Mouse (Mus musculus): Measurements from ENCODE around the gene Hipk1. TPM values are rescaled to one million over a fixed set of nuclear protein-coding genes. Genes with fewer than 3 reads are reported as not detected.

The Hipk1 gene
- 7.6 and 9.2 TPM in 2 replicates for polyA plus RNA-seq (2015; fragmentation: Nextera tagmentation; extraction: Ambion mirVana)

GRCm38 (mm10) chr3:103791230-103792110, at the start of gene Hipk1:
TSS of gene Hipk1 (minus strand) at chr3:103791563.

GRCm38 (mm10) chr3:103832426-103832825, 41.1 kb upstream of the Hipk1 start, which contains the start of gene Bcl2l15:
TSS of gene Bcl2l15 (plus strand) at chr3:103832601.

GRCm38 (mm10) chr3:103808891-103809798, 17.8 kb upstream of the Hipk1 start, which contains the start of the genes Dclre1b, Ap4b1 and Gm43064:
TSS of gene Dclre1b (minus strand) at chr3:103809444.
TSS of gene Ap4b1 (plus strand) at chr3:103809520.
TSS of gene Gm43064 (plus strand) at chr3:103809573.

GRCm38 (mm10) chr3:103739329-103739728, 52.0 kb downstream of the Hipk1 start, which contains the start of gene Gm10964:
TSS of gene Gm10964 (plus strand) at chr3:103739366.

GRCm38 (mm10) chr3:103737778-103738571, 53.4 kb downstream of the Hipk1 start, which contains the start of gene Olfml3:
TSS of gene Olfml3 (minus strand) at chr3:103738001.

Other genes starting within 250 kb of the Hipk1 start
- gene Syt6, start 216.3 kb downstream of the Hipk1 start, polyA plus RNA-seq (2015; fragmentation: Nextera tagmentation; extraction: Ambion mirVana) = 0.03 and 0.14 TPM in 2 replicates
- 0.36 TPM in 2 replicates for gene Atg4a-ps, start 145.5 kb downstream of the Hipk1 start, polyA plus RNA-seq (2015; fragmentation: Nextera tagmentation; extraction: Ambion mirVana)
- 38.6 and 66.9 TPM in 2 replicates for gene Olfml3, start 53.6 kb downstream of the Hipk1 start, polyA plus RNA-seq (2015; fragmentation: Nextera tagmentation; extraction: Ambion mirVana)
- not detected in 2 replicates for gene Gm10964, start 52.2 kb downstream of the Hipk1 start, polyA plus RNA-seq (2015; fragmentation: Nextera tagmentation; extraction: Ambion mirVana)
- 15.8 and 21.2 TPM in 2 replicates for gene Dclre1b, start 17.9 kb upstream of the Hipk1 start, polyA plus RNA-seq (2015; fragmentation: Nextera tagmentation; extraction: Ambion mirVana)
- gene Ap4b1, start 18.0 kb upstream of the Hipk1 start, polyA plus RNA-seq (2015; fragmentation: Nextera tagmentation; extraction: Ambion mirVana) = 17.9 and 21.5 TPM in 2 replicates
- gene Gm43064, start 18.0 kb upstream of the Hipk1 start, polyA plus RNA-seq (2015; fragmentation: Nextera tagmentation; extraction: Ambion mirVana) = not detected in 2 replicates
- gene Bcl2l15, start 41.0 kb upstream of the Hipk1 start, polyA plus RNA-seq (2015; fragmentation: Nextera tagmentation; extraction: Ambion mirVana) = 0.30 TPM in 1 of 2 replicates, not detected in the other
- gene Ptpn22, start 68.2 kb upstream of the Hipk1 start, polyA plus RNA-seq (2015; fragmentation: Nextera tagmentation; extraction: Ambion mirVana) = 1.2 TPM in 2 replicates
- 7.6 and 9.2 TPM in 2 replicates for gene Rsbn1, start 122.6 kb upstream of the Hipk1 start, polyA plus RNA-seq (2015; fragmentation: Nextera tagmentation; extraction: Ambion mirVana)
- gene Phtf1, start 176.5 kb upstream of the Hipk1 start, polyA plus RNA-seq (2015; fragmentation: Nextera tagmentation; extraction: Ambion mirVana) = 18.4 TPM in 2 replicates

Measured in adrenal gland, postnatal 0 days (tissue).